Comparison of ENCODE assay signal across 8 mouse cellular contexts in genomic region chr19:53901931-53902738, GRCm38 (mm10). TPM values are rescaled to one million over a fixed set of nuclear protein-coding genes. Genes with fewer than 3 reads are reported as not detected.
DNase-seq lines count a peak whose midpoint lies in the region; ATAC-seq and TF ChIP-seq lines count a peak whose summit lies in the region.

No protein-coding gene starts in this region.

- H3K4me3 ChIP-seq in kidney, postnatal 0 days (replicated peaks; ENCODE audit: low read depth, low read length), result peak overlapping the region; percentile 90
- H3K4me3 ChIP-seq in hindbrain, embryonic 10.5 days, result peak overlapping the region; percentile 82
- H3K4me3 ChIP-seq in macrophage (ENCODE audit: inconsistent target), result peak overlapping the region; percentile 27; the same call in 1 of the 2 replicates

- H3K79me2 ChIP-seq in macrophage (ENCODE audit: inconsistent target), result peaks cover 16% of the 10 kb centered on the region

- ATAC-seq in kidney, postnatal 0 days (replicated peaks; ENCODE audit: low FRiP score, low read depth), result 0 out of 2 replicates have a peak, but pooled peaks have one; percentile 14

- DNase-seq in kidney, postnatal 0 days (ENCODE audit: low spot score), result no peak
- no peak for DNase-seq in kidney, adult 8-10 months
- peak; percentile 72 for DNase-seq in c-Kit-positive CD71-positive TER-119-positive erythroid progenitor cells, embryonic 14.5 days (ENCODE audit: low spot score)
- no peak for DNase-seq in hindbrain, embryonic 10.5 days (ENCODE audit: low spot score)
- DNase-seq in thymus, postnatal 0 days (ENCODE audit: low spot score), result peak; percentile 67
- no peak for DNase-seq in urinary bladder, adult 2 months (ENCODE audit: low spot score)
- no peak for DNase-seq in gastrocnemius, postnatal 10 days

- H3K4me1 ChIP-seq in kidney, postnatal 0 days (replicated peaks; ENCODE audit: insufficient read depth, low read length), result peaks cover 15% of the 10 kb centered on the region; the same call in 1 of the 2 replicates
- H3K4me1 ChIP-seq in hindbrain, embryonic 10.5 days (replicated peaks), result peaks cover 29% of the 10 kb centered on the region

- WGBS in kidney, postnatal 0 days, result 44% methylated on average over 15 of the region's 15 CpGs
- WGBS in hindbrain, embryonic 10.5 days, result 63% methylated on average over 15 of the region's 15 CpGs
- 55% methylated on average over 15 of the region's 15 CpGs for WGBS in macrophage (ENCODE audit: missing documents)

- H3K9ac ChIP-seq in kidney, postnatal 0 days (ENCODE audit: low read depth, low read length), result peak overlapping the region; percentile 62

- no peak for TF ChIP-seq CTCF in kidney, postnatal 0 days (IDR thresholded peaks at IDR 0.05; ENCODE audit: low read depth)

- H3K27ac ChIP-seq in kidney, postnatal 0 days, result peak overlapping the region; percentile 85
- peak overlapping the region; percentile 93 for H3K27ac ChIP-seq in hindbrain, embryonic 10.5 days
- peak overlapping the region; percentile 65 for H3K27ac ChIP-seq in macrophage

- no peaks in the 10 kb centered on the region for H3K27me3 ChIP-seq in kidney, postnatal 0 days (ENCODE audit: insufficient read depth, low read length)
- H3K27me3 ChIP-seq in hindbrain, embryonic 10.5 days (ENCODE audit: insufficient read depth, poor library complexity, severe bottlenecking), result no peaks in the 10 kb centered on the region

- no peaks in the 10 kb centered on the region for H3K9me3 ChIP-seq in kidney, postnatal 0 days (replicated peaks; ENCODE audit: low read length)
- H3K9me3 ChIP-seq in hindbrain, embryonic 10.5 days, result no peaks in the 10 kb centered on the region

- peak overlapping the region; percentile 58 for H3K4me2 ChIP-seq in kidney, postnatal 0 days (ENCODE audit: low read length)

- H3K36me3 ChIP-seq in kidney, postnatal 0 days (ENCODE audit: insufficient read depth, low read length), result no peaks in the 10 kb centered on the region
- H3K36me3 ChIP-seq in hindbrain, embryonic 10.5 days, result no peaks in the 10 kb centered on the region
- no peaks in the 10 kb centered on the region for H3K36me3 ChIP-seq in macrophage (ENCODE audit: inconsistent target)

RNA-seq across cellular contexts. Expression of gene Pdcd4, which starts 10.1 kb away (rescaled TPM):
- polyA plus RNA-seq in kidney, postnatal 0 days (2015; fragmentation: Nextera tagmentation; extraction: Ambion mirVana), result 119 and 121 TPM in 2 replicates
- polyA plus RNA-seq in hindbrain, embryonic 10.5 days (2016; fragmentation: Nextera tagmentation; extraction: Ambion mirVana), result 49.8 and 49.9 TPM in 2 replicates
- 10 to 100 TPM in 5 of 26 experiments, 1 to 10 TPM in 15, under 1 TPM in 5, not detected in 1; 0.54 to 19.1 (median 3.5) TPM for total RNA-seq in macrophage (2018; cell fraction: chromatin; rRNA removed)
- 10 to 100 TPM in 13 of 26 experiments, 1 to 10 TPM in 13; 4.7 to 28.2 (median 10.0) TPM for total RNA-seq in macrophage (2018; cell fraction: cytosol; rRNA removed)
- 10 to 100 TPM in 5 of 26 experiments, 1 to 10 TPM in 21; 1.9 to 18.8 (median 5.5) TPM for total RNA-seq in macrophage (2018; cell fraction: nucleus; rRNA removed)
- polyA plus RNA-seq in macrophage (2018), result 3.8 to 15.6 TPM (median 13.3 TPM) in 3 replicates
- polyA plus RNA-seq in thymus, postnatal 0 days (2015; fragmentation: Nextera tagmentation; extraction: Ambion mirVana), result 156 and 182 TPM in 2 replicates
- polyA plus RNA-seq in urinary bladder, adult 2 months (2012; rRNA removed), result 81.3 and 100 TPM in 2 replicates
- total RNA-seq in gastrocnemius, postnatal 10 days (2021), result 10 to 100 TPM; 27.6 to 32.3 TPM

RNA-seq across cellular contexts. Expression of gene Shoc2, which starts 42.0 kb away (rescaled TPM):
- polyA plus RNA-seq in kidney, postnatal 0 days (2015; fragmentation: Nextera tagmentation; extraction: Ambion mirVana), result 34.2 and 34.5 TPM in 2 replicates
- 56.3 and 57.8 TPM in 2 replicates for polyA plus RNA-seq in hindbrain, embryonic 10.5 days (2016; fragmentation: Nextera tagmentation; extraction: Ambion mirVana)
- 100 to 1,000 TPM in 2 of 26 experiments, 10 to 100 TPM in 24; 33.5 to 123 (median 48.3) TPM for total RNA-seq in macrophage (2018; cell fraction: chromatin; rRNA removed)
- total RNA-seq in macrophage (2018; cell fraction: cytosol; rRNA removed), result 10 to 100 TPM; 30.6 to 51.9 (median 39.8) TPM
- total RNA-seq in macrophage (2018; cell fraction: nucleus; rRNA removed), result 100 to 1,000 TPM in 1 of 26 experiments, 10 to 100 TPM in 25; 36.2 to 109 (median 50.6) TPM
- polyA plus RNA-seq in macrophage (2018), result 23.0 to 34.4 TPM (median 31.5 TPM) in 3 replicates
- polyA plus RNA-seq in thymus, postnatal 0 days (2015; fragmentation: Nextera tagmentation; extraction: Ambion mirVana), result 26.1 and 29.8 TPM in 2 replicates
- 27.2 and 30.1 TPM in 2 replicates for polyA plus RNA-seq in urinary bladder, adult 2 months (2012; rRNA removed)
- total RNA-seq in gastrocnemius, postnatal 10 days (2021), result 10 to 100 TPM; 25.2 to 29.8 TPM

RNA-seq across cellular contexts. Expression of gene Bbip1, which starts 42.3 kb away (rescaled TPM):
- 107 and 111 TPM in 2 replicates for polyA plus RNA-seq in kidney, postnatal 0 days (2015; fragmentation: Nextera tagmentation; extraction: Ambion mirVana)
- polyA plus RNA-seq in hindbrain, embryonic 10.5 days (2016; fragmentation: Nextera tagmentation; extraction: Ambion mirVana), result 112 and 124 TPM in 2 replicates
- total RNA-seq in macrophage (2018; cell fraction: chromatin; rRNA removed), result 10 to 100 TPM; 18.4 to 53.7 (median 36.8) TPM
- 10 to 100 TPM; 45.6 to 84.6 (median 58.3) TPM for total RNA-seq in macrophage (2018; cell fraction: cytosol; rRNA removed)
- total RNA-seq in macrophage (2018; cell fraction: nucleus; rRNA removed), result 10 to 100 TPM; 18.7 to 58.6 (median 39.5) TPM
- polyA plus RNA-seq in macrophage (2018), result 49.1 to 71.9 TPM (median 71.7 TPM) in 3 replicates
- 136 and 139 TPM in 2 replicates for polyA plus RNA-seq in thymus, postnatal 0 days (2015; fragmentation: Nextera tagmentation; extraction: Ambion mirVana)
- polyA plus RNA-seq in urinary bladder, adult 2 months (2012; rRNA removed), result 33.4 and 37.1 TPM in 2 replicates
- 10 to 100 TPM; 41.6 to 45.5 TPM for total RNA-seq in gastrocnemius, postnatal 10 days (2021)

Comparison
In these comparisons a context has a peak if more than half of its experiments do, and no peak if none do; other contexts are left out.
1. DNase-seq: peak in c-Kit-positive CD71-positive TER-119-positive erythroid progenitor cells, embryonic 14.5 days (single experiment) and thymus, postnatal 0 days (single experiment); none in kidney, postnatal 0 days (single experiment), kidney, adult 8-10 months (0 of 2), hindbrain, embryonic 10.5 days (single experiment), urinary bladder, adult 2 months (single experiment) and gastrocnemius, postnatal 10 days (single experiment).
2. H3K4me3 ChIP-seq: peak in every context shown above with its lines; median percentile 90 in kidney, postnatal 0 days; 82 in hindbrain, embryonic 10.5 days; 27 in macrophage.
3. Peak in every context shown above with its lines, with median percentiles within 50 percentile points of each other: H3K27ac ChIP-seq.